Mouse (Mus musculus) hindbrain, embryonic 13.5 days (tissue): ENCODE measurements around the gene Krt18. TPM values are rescaled to one million over a fixed set of nuclear protein-coding genes. Genes with fewer than 3 reads are reported as not detected.
"Not testable (repeated sequence)": the region's sequence is repeated elsewhere in the genome, so short reads cannot be mapped to it uniquely, and the experiment has no call there.

Source experiments
- ATAC-seq: fragments of 200-750 bp; cut with Nextera tagmentation; 2 replicates; pipeline ENCODE4 v1.8.0; 2017; ENCODE audit warnings: moderate TSS enrichment; ENCODE audit not compliant: low FRiP score
- H3K27ac ChIP-seq: fragments of 300-500 bp; sonication (generic); 2 replicates; pipeline ENCODE4 v1.5.1; 2015; ENCODE audit warnings: inconsistent platforms, mild to moderate bottlenecking, moderate library complexity
- H3K27me3 ChIP-seq: fragments of 300-500 bp; sonication (generic); 2 replicates; pipeline ENCODE4 v1.6.1; 2015; ENCODE audit warnings: mild to moderate bottlenecking, inconsistent platforms
- H3K36me3 ChIP-seq: fragments of 300-500 bp; sonication (generic); 2 replicates; pipeline ENCODE4 v1.6.1; 2015; ENCODE audit warnings: mild to moderate bottlenecking, inconsistent platforms
- H3K4me1 ChIP-seq: fragments of 300-500 bp; sonication (generic); replicated peaks from 2 replicates; pipeline ENCODE4 v1.6.1; 2015; ENCODE audit warnings: inconsistent platforms
- H3K4me2 ChIP-seq: fragments of 300-500 bp; sonication (generic); 2 replicates; pipeline ENCODE4 v1.6.1; 2015; ENCODE audit warnings: inconsistent platforms, mild to moderate bottlenecking, moderate library complexity
- H3K4me3 ChIP-seq: fragments of 300-500 bp; sonication (generic); 2 replicates; pipeline ENCODE4 v1.5.1; 2015; ENCODE audit warnings: mild to moderate bottlenecking, inconsistent platforms
- H3K9ac ChIP-seq: fragments of 300-500 bp; sonication (generic); 2 replicates; pipeline ENCODE4 v1.6.1; 2015; ENCODE audit warnings: mild to moderate bottlenecking, inconsistent platforms
- H3K9me3 ChIP-seq: fragments of 300-500 bp; sonication (generic); 2 replicates; pipeline ENCODE4 v1.6.1; 2016; ENCODE audit warnings: inconsistent platforms
- WGBS: fragments of 180-500 bp; shearing (Covaris S2); methylation state at CpG from one replicate; pipeline ENCODE4 v1.1.7; 2015; 5-methylcytosine and 5-hydroxymethylcytosine counted together
- polyA plus RNA-seq: library from polyadenylated mRNA; unstranded; fragments of >200 nt; fragmentation: Nextera tagmentation; extraction: Ambion mirVana; gene quantifications from 2 replicates; pipeline ENCODE4 v1.2.1, GENCODE M21; 2015

Gene Krt18
- polyA plus RNA-seq, 1 experiment from 2014 or later: 14.2 TPM

GRCm38 (mm10) chr15:102077111-102077677, 49.2 kb downstream of the Krt18 start:
- Histone ChIP-seq H3K4me1 (peaks cover 28% of the 10 kb centered on the region), H3K36me3 (peaks cover 4% of the 10 kb centered on the region), H3K4me3 (no peak overlapping the region), H3K27ac (no peak overlapping the region), H3K9ac (no peak overlapping the region), H3K4me2 (no peak overlapping the region), H3K27me3 (no peaks in the 10 kb centered on the region), H3K9me3 (no peaks in the 10 kb centered on the region)
- WGBS: 95% methylated on average over 2 of the region's 2 CpGs
- no peak for ATAC-seq

- WGBS: 82% methylated on average over 4 of the region's 4 CpGs
- Histone ChIP-seq H3K27ac (no peak overlapping the region), H3K27me3 (no peaks in the 10 kb centered on the region), H3K4me2 (no peak overlapping the region), H3K4me1 (peaks cover 25% of the 10 kb centered on the region), H3K36me3 (peaks cover 24% of the 10 kb centered on the region), H3K9me3 (no peaks in the 10 kb centered on the region), H3K9ac (no peak overlapping the region), H3K4me3 (no peak overlapping the region)
- ATAC-seq: no peak
Observed at GRCm38 (mm10) chr15:102079221-102079620, 51.2 kb downstream of the Krt18 start.

GRCm38 (mm10) chr15:102079924-102080323, 51.9 kb downstream of the Krt18 start:
- H3K4me2 ChIP-seq, H3K27ac ChIP-seq, ATAC-seq, H3K9ac ChIP-seq, H3K4me3 ChIP-seq, H3K9me3 ChIP-seq, H3K27me3 ChIP-seq: not testable (repeated sequence)
- 83% methylated on average over 8 of the region's 8 CpGs for WGBS
- Histone ChIP-seq H3K36me3 (peaks cover 31% of the 10 kb centered on the region), H3K4me1 (peaks cover 19% of the 10 kb centered on the region)

GRCm38 (mm10) chr15:102080429-102080828, 52.4 kb downstream of the Krt18 start:
- peaks cover 14% of the 10 kb centered on the region for H3K4me1 ChIP-seq
- no peak overlapping the region for H3K9ac ChIP-seq
- ATAC-seq: no peak
- peaks cover 34% of the 10 kb centered on the region for H3K36me3 ChIP-seq
- no peak overlapping the region for H3K4me3 ChIP-seq
- whole genome bisulfite sequencing: 66% methylated on average over 2 of the region's 2 CpGs
- no peaks in the 10 kb centered on the region for H3K9me3 ChIP-seq
- H3K4me2 ChIP-seq: no peak overlapping the region
- no peaks in the 10 kb centered on the region for H3K27me3 ChIP-seq
- H3K27ac ChIP-seq: no peak overlapping the region

Other genes with a start within 250 kb of the Krt18 start
- not detected in 2 replicates for gene Krt72, start 241.7 kb upstream of the Krt18 start, polyA plus RNA-seq
- 1.6 and 2.4 TPM in 2 replicates for gene Krt73, start 225.8 kb upstream of the Krt18 start, polyA plus RNA-seq
- not detected in 2 replicates for gene Krt2, start 210.0 kb upstream of the Krt18 start, polyA plus RNA-seq
- gene Krt1, start 177.4 kb upstream of the Krt18 start, polyA plus RNA-seq: 7.6 TPM in 2 replicates
- 0.10 TPM in 1 of 2 replicates, not detected in the other for gene Krt77, start 158.5 kb upstream of the Krt18 start, polyA plus RNA-seq
- not detected in 2 replicates for gene Krt76, start 135.3 kb upstream of the Krt18 start, polyA plus RNA-seq
- gene Krt4, start 103.4 kb upstream of the Krt18 start, polyA plus RNA-seq: not detected in 2 replicates
- gene Krt79, start 87.9 kb upstream of the Krt18 start, polyA plus RNA-seq: 0.12 and 0.23 TPM in 2 replicates
- gene Krt78, start 73.9 kb upstream of the Krt18 start, polyA plus RNA-seq: not detected in 2 replicates
- gene Krt8, start 23.7 kb upstream of the Krt18 start, polyA plus RNA-seq: 4.0 and 6.2 TPM in 2 replicates
- gene Eif4b, start 45.6 kb downstream of the Krt18 start, polyA plus RNA-seq: 82.3 and 82.9 TPM in 2 replicates
- gene Tns2, start 72.2 kb downstream of the Krt18 start, polyA plus RNA-seq: 8.3 and 9.3 TPM in 2 replicates
- gene Spryd3, start 108.1 kb downstream of the Krt18 start, polyA plus RNA-seq: 50.8 and 57.4 TPM in 2 replicates
- 0.49 and 1.2 TPM in 2 replicates for gene Igfbp6, start 116.2 kb downstream of the Krt18 start, polyA plus RNA-seq
- 0.14 TPM in 1 of 2 replicates, not detected in the other for gene Soat2, start 122.3 kb downstream of the Krt18 start, polyA plus RNA-seq
- gene Zfp740, start 175.1 kb downstream of the Krt18 start, polyA plus RNA-seq: 68.8 and 71.7 TPM in 2 replicates
- gene Csad, start 176.5 kb downstream of the Krt18 start, polyA plus RNA-seq: 43.2 and 44.5 TPM in 2 replicates
- gene Itgb7, start 203.8 kb downstream of the Krt18 start, polyA plus RNA-seq: 0.45 and 1.5 TPM in 2 replicates
- gene Rarg, start 229.3 kb downstream of the Krt18 start, polyA plus RNA-seq: 5.7 and 7.1 TPM in 2 replicates
- 0.14 and 0.22 TPM in 2 replicates for gene Gm9918, start 242.4 kb downstream of the Krt18 start, polyA plus RNA-seq